Mouse (Mus musculus): Measurements from ENCODE around the gene Pm20d1. TPM values are rescaled to one million over a fixed set of nuclear protein-coding genes. Genes with fewer than 3 reads are reported as not detected.
A peak's percentile ranks its signal among the peaks of the same experiment; 100 is the strongest.

Gene Pm20d1
- total and polyA plus RNA-seq, 2 experiments: 35.5 to 62.0 TPM

- 89% methylated on average over 10 of the region's 10 CpGs for WGBS
- H3K27me3 ChIP-seq (ENCODE audit: control insufficient read depth, insufficient read depth, low read length): no peaks in the 10 kb centered on the region
- DNase-seq (ENCODE audit: extremely low read depth, low read depth, low spot score): no peak
- no peaks in the 10 kb centered on the region for H3K79me2 ChIP-seq (ENCODE audit: control insufficient read depth, insufficient read depth, low read length)
- H3K27ac ChIP-seq (replicated peaks; ENCODE audit: insufficient read depth, low read depth, low read length): no peak overlapping the region
- H3K9ac ChIP-seq (ENCODE audit: low read depth, low read length): no peak overlapping the region
- no peaks in the 10 kb centered on the region for H3K4me1 ChIP-seq (ENCODE audit: control insufficient read depth, insufficient read depth, low read length)
- no peak for TF ChIP-seq POLR2A (IDR thresholded peaks at IDR 0.05; ENCODE audit: extremely low read depth, insufficient read depth, low read length)
- no peak for TF ChIP-seq CTCF (IDR thresholded peaks at IDR 0.05; ENCODE audit: low read depth, low read length)
- peaks cover 17% of the 10 kb centered on the region for H3K36me3 ChIP-seq (ENCODE audit: control insufficient read depth, insufficient read depth, low read length)
- no peak overlapping the region for H3K4me3 ChIP-seq (ENCODE audit: insufficient read depth, low read depth, low read length)
Observed at GRCm38 (mm10) chr1:131820887-131821328, 23.7 kb downstream of the Pm20d1 start.

- Histone ChIP-seq H3K79me2 (ENCODE audit: control insufficient read depth, insufficient read depth, low read length) (no peaks in the 10 kb centered on the region), H3K27ac (replicated peaks; ENCODE audit: insufficient read depth, low read depth, low read length) (no peak overlapping the region), H3K9ac (ENCODE audit: low read depth, low read length) (no peak overlapping the region), H3K4me3 (ENCODE audit: insufficient read depth, low read depth, low read length) (no peak overlapping the region), H3K27me3 (ENCODE audit: control insufficient read depth, insufficient read depth, low read length) (no peaks in the 10 kb centered on the region), H3K36me3 (ENCODE audit: control insufficient read depth, insufficient read depth, low read length) (peaks cover 10% of the 10 kb centered on the region), H3K4me1 (ENCODE audit: control insufficient read depth, insufficient read depth, low read length) (peaks cover 4% of the 10 kb centered on the region)
- WGBS: 86% methylated on average over 8 of the region's 8 CpGs
- TF ChIP-seq POLR2A (IDR thresholded peaks at IDR 0.05; ENCODE audit: extremely low read depth, insufficient read depth, low read length) (no peak), CTCF (IDR thresholded peaks at IDR 0.05; ENCODE audit: low read depth, low read length) (no peak)
- no peak for DNase-seq (ENCODE audit: extremely low read depth, low read depth, low spot score)
Observed at GRCm38 (mm10) chr1:131822292-131822691, 25.1 kb downstream of the Pm20d1 start.

GRCm38 (mm10) chr1:131822856-131823492, 25.8 kb downstream of the Pm20d1 start:
- peaks cover 5% of the 10 kb centered on the region for H3K4me1 ChIP-seq (ENCODE audit: control insufficient read depth, insufficient read depth, low read length)

GRCm38 (mm10) chr1:131823563-131823962, 26.4 kb downstream of the Pm20d1 start:
- Histone ChIP-seq H3K4me3 (ENCODE audit: insufficient read depth, low read depth, low read length) (no peak overlapping the region), H3K79me2 (ENCODE audit: control insufficient read depth, insufficient read depth, low read length) (no peaks in the 10 kb centered on the region), H3K9ac (ENCODE audit: low read depth, low read length) (no peak overlapping the region), H3K27ac (replicated peaks; ENCODE audit: insufficient read depth, low read depth, low read length) (no peak overlapping the region), H3K27me3 (ENCODE audit: control insufficient read depth, insufficient read depth, low read length) (no peaks in the 10 kb centered on the region), H3K36me3 (ENCODE audit: control insufficient read depth, insufficient read depth, low read length) (peaks cover 6% of the 10 kb centered on the region), H3K4me1 (ENCODE audit: control insufficient read depth, insufficient read depth, low read length) (peaks cover 8% of the 10 kb centered on the region)
- WGBS: 82% methylated on average over 5 of the region's 5 CpGs
- DNase-seq (ENCODE audit: extremely low read depth, low read depth, low spot score): no peak
- TF ChIP-seq CTCF (IDR thresholded peaks at IDR 0.05; ENCODE audit: low read depth, low read length) (no peak), POLR2A (IDR thresholded peaks at IDR 0.05; ENCODE audit: extremely low read depth, insufficient read depth, low read length) (no peak)

More at GRCm38 (mm10) chr1:131822856-131823492, 25.8 kb downstream of the Pm20d1 start:
- Histone ChIP-seq H3K9ac (ENCODE audit: low read depth, low read length) (no peak overlapping the region), H3K4me3 (ENCODE audit: insufficient read depth, low read depth, low read length) (no peak overlapping the region), H3K27me3 (ENCODE audit: control insufficient read depth, insufficient read depth, low read length) (no peaks in the 10 kb centered on the region), H3K27ac (replicated peaks; ENCODE audit: insufficient read depth, low read depth, low read length) (no peak overlapping the region), H3K36me3 (ENCODE audit: control insufficient read depth, insufficient read depth, low read length) (peaks cover 6% of the 10 kb centered on the region), H3K79me2 (ENCODE audit: control insufficient read depth, insufficient read depth, low read length) (no peaks in the 10 kb centered on the region)
- no peak for TF ChIP-seq POLR2A (IDR thresholded peaks at IDR 0.05; ENCODE audit: extremely low read depth, insufficient read depth, low read length)
- no peak for TF ChIP-seq CTCF (IDR thresholded peaks at IDR 0.05; ENCODE audit: low read depth, low read length)
- no peak for DNase-seq (ENCODE audit: extremely low read depth, low read depth, low spot score)
- WGBS: 97% methylated on average over 1 of the region's 1 CpGs

GRCm38 (mm10) chr1:131824528-131825181, 27.5 kb downstream of the Pm20d1 start:
- no peaks in the 10 kb centered on the region for H3K79me2 ChIP-seq (ENCODE audit: control insufficient read depth, insufficient read depth, low read length)
- H3K4me3 ChIP-seq (ENCODE audit: insufficient read depth, low read depth, low read length): no peak overlapping the region
- H3K9ac ChIP-seq (ENCODE audit: low read depth, low read length): no peak overlapping the region
- DNase-seq (ENCODE audit: extremely low read depth, low read depth, low spot score): peak; percentile 53
- H3K36me3 ChIP-seq (ENCODE audit: control insufficient read depth, insufficient read depth, low read length): peaks cover 4% of the 10 kb centered on the region
- H3K27ac ChIP-seq (replicated peaks; ENCODE audit: insufficient read depth, low read depth, low read length): no peak overlapping the region
- H3K4me1 ChIP-seq (ENCODE audit: control insufficient read depth, insufficient read depth, low read length): peaks cover 11% of the 10 kb centered on the region
- WGBS: 86% methylated on average over 11 of the region's 11 CpGs
- no peaks in the 10 kb centered on the region for H3K27me3 ChIP-seq (ENCODE audit: control insufficient read depth, insufficient read depth, low read length)
- TF ChIP-seq POLR2A (IDR thresholded peaks at IDR 0.05; ENCODE audit: extremely low read depth, insufficient read depth, low read length) (no peak), CTCF (IDR thresholded peaks at IDR 0.05; ENCODE audit: low read depth, low read length) (no peak)
